Mouse (Mus musculus) inflammation-experienced regulatory T-cells (primary cell): ENCODE results near the gene Cd24a. TPM values are rescaled to one million over a fixed set of nuclear protein-coding genes. Genes with fewer than 3 reads are reported as not detected.

Source experiments
- polyA plus RNA-seq, 2 experiments: library from polyadenylated mRNA; unstranded; fragments of 100-300 nt; shearing (Covaris generic); gene quantifications; one replicate each; pipeline ENCODE4 v1.2.1; 2017

Cd24a gene
- polyA plus RNA-seq, result 1 to 10 TPM; 5.0 to 9.2 TPM

GRCm38 (mm10) chr10:43577997-43578331 lies at the start of gene Cd24a:
Gene Cd24a, plus strand, starts transcription at chr10:43578284.

GRCm38 (mm10) chr10:43540442-43541152 lies 37.5 kb upstream of the Cd24a start, which contains the start of gene 1700021F05Rik:
Gene 1700021F05Rik, minus strand, starts transcription at chr10:43540994.

Other genes starting within 250 kb of the Cd24a start
- gene Bend3, start 99.5 kb upstream of the Cd24a start, polyA plus RNA-seq, result 1 to 10 TPM; 2.6 to 2.9 TPM
- gene Gm9803, start 54.2 kb upstream of the Cd24a start, polyA plus RNA-seq, result 10 to 100 TPM; 42.1 to 46.0 TPM
- gene 1700021F05Rik, start 37.3 kb upstream of the Cd24a start, polyA plus RNA-seq, result 10 to 100 TPM; 28.8 to 31.0 TPM